Mouse (Mus musculus) neutrophil, adult 83 days (primary cell): ENCODE results near the gene Zkscan7. TPM values are rescaled to one million over a fixed set of nuclear protein-coding genes. Genes with fewer than 3 reads are reported as not detected.

Experiments
- total RNA-seq, 2 experiments: library from RNA; stranded (reverse); gene quantifications; one replicate each; pipeline ENCODE4 v1.2.4; 2023

Gene Zkscan7
- under 1 TPM; 0.53 to 0.77 TPM for total RNA-seq

DNA sequence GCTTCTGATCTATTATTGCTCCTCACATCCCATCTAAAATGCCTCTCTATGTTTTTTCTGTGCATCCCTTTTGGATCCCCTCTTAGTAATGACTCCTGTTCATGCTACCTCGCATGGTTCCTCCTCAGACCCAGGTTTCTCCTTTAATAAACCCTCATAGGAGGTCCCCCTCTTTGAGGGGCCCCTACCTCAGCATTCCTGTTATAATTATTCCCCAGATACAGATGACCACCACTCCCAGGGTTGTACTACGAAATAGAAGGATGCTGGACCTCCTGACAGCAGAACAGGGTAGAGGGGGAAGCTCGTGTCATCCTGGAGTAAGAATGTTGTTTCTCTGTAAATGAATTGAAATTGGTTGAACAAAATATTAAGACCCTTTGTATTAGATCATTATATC, at the start of gene Zkscan7:
Gene Zkscan7, plus strand, starts transcription at position 301 of the 400 bp plus-strand sequence.

DNA sequence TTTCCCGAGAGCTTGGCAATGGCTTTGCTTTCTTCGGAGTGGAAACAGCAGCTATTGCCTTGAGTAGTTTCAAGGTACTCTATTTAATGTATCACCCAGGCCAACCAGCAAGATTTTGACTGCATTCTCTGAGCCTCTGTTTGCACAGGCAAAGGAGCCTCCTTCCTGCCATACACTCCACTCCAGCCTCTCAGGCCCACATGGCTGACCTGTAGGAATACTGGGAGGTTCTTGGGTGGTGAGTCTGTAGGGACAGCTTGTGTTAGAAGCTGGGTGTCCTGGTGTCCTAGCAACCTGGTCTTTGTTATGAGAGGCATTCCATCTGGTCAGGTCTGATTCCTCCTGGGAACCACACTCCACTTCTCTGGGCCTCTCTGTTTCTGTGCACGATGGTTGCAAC, 41.7 kb upstream of the Zkscan7 start, which contains the start of gene Gm35549:
Gene Gm35549, minus strand, starts transcription at position 276 of the 400 bp plus-strand sequence.

DNA sequence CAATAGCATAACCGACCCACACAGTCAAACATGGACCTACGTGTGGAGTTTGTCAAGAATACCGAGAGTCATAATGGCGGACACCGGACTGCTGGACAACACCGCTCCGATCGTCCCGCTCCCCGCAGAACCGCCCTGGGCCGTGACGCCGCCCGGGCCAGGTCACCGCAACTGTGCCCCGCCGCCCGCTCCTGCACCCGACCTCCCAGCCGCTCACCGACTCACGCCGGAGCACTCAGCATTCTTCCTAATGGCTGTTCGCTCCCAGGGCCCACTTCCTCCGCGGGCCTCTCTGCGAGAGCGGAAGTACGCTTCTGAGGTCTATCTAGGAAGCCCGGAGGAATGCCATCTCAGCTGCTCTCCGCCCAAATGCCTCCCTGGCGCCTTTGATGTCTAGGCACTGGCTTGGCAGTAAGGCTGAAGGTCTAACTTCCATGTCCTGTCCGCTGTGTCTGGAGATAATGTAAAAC, 19.8 kb upstream of the Zkscan7 start, which contains the start of gene Zfp445:
Gene Zfp445, minus strand, starts transcription at position 310 of the 470 bp plus-strand sequence.

GRCm38 (mm10) chr9:122922936-122923381, 37.5 kb downstream of the Zkscan7 start, which contains the start of gene Zfp105:
Zfp105 (plus strand) TSS chr9:122923072.

Other genes starting within 250 kb of the Zkscan7 start
- not detected for gene Topaz1, start 138.3 kb upstream of the Zkscan7 start, total RNA-seq
- gene Tcaim, start 80.1 kb upstream of the Zkscan7 start, total RNA-seq: 1 to 10 TPM; 5.2 to 6.7 TPM
- not detected for gene Gm35549, start 41.6 kb upstream of the Zkscan7 start, total RNA-seq
- gene Zfp445, start 19.7 kb upstream of the Zkscan7 start, total RNA-seq: 10 to 100 TPM; 85.8 to 89.4 TPM
- under 1 TPM; 0.66 to 0.79 TPM for gene Zfp105, start 37.4 kb downstream of the Zkscan7 start, total RNA-seq
- 10 to 100 TPM; 21.9 to 24.3 TPM for gene 1110059G10Rik, start 65.3 kb downstream of the Zkscan7 start, total RNA-seq
- 10 to 100 TPM; 80.6 to 82.8 TPM for gene Kif15, start 65.4 kb downstream of the Zkscan7 start, total RNA-seq
- 1 to 10 TPM; 3.2 to 4.1 TPM for gene Tmem42, start 135.6 kb downstream of the Zkscan7 start, total RNA-seq
- gene Tgm4, start 149.0 kb downstream of the Zkscan7 start, total RNA-seq: not detected
- gene Zdhhc3, start 227.5 kb downstream of the Zkscan7 start, total RNA-seq: 100 to 1,000 TPM; 102 to 105 TPM
- 10 to 100 TPM; 30.7 to 32.1 TPM for gene Exosc7, start 227.5 kb downstream of the Zkscan7 start, total RNA-seq